Mouse (Mus musculus): ENCODE measurements around the gene Pgm1.

DNA sequence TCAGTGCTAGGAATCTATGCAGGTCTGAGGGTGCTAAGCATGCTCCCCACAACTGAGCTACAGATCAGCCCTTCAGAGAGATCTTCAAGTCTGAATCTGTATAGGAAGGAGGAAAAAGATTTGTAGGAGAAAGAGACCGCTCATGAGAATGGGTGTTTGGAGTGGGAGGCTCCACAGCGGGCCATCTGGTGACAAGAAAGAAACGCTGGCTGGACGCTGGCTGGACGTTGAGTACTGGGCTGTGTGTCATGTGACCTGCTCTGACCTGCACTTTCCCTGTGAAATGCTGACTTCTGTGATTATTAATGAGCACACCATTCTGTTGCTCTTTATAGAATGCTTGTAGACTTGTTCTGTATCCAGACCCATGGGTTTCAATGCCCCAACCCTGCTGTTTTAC is 40.1 kb downstream of the Pgm1 start:
- no peak for TF ChIP-seq EP300 (IDR thresholded peaks at IDR 0.05; ENCODE audit: low read depth in 1 of 2, low read length in 2 of 2)
- no peak for TF ChIP-seq MAX (IDR thresholded peaks at IDR 0.05; ENCODE audit: low read length)
- no peak for TF ChIP-seq POLR2A (IDR thresholded peaks at IDR 0.05; ENCODE audit: control insufficient read depth in 1 of 2, insufficient read depth in 1 of 2, low read depth in 1 of 2, low read length in 2 of 2, poor library complexity in 1 of 2)
- no peak for TF ChIP-seq TCF12 (IDR thresholded peaks at IDR 0.05; ENCODE audit: low read depth, low read length)
- TF ChIP-seq ZMIZ1 (IDR thresholded peaks at IDR 0.05; ENCODE audit: low read depth, low read length): no peak
- TF ChIP-seq CTCF (IDR thresholded peaks at IDR 0.05 in 2 of 3, conservative IDR thresholded peaks at IDR 0.05 in 1 of 3; ENCODE audit: control insufficient read depth in 1 of 3, insufficient read depth in 1 of 3, low read depth in 2 of 3, low read length in 3 of 3, poor library complexity in 1 of 3, severe bottlenecking in 1 of 3): no peak
- TF ChIP-seq BHLHE40 (IDR thresholded peaks at IDR 0.05; ENCODE audit: borderline replicate concordance, low read depth, low read length): no peak
- TF ChIP-seq E2F4 (IDR thresholded peaks at IDR 0.05; ENCODE audit: borderline replicate concordance, low read depth, low read length): no peak
- TF ChIP-seq CHD2 (IDR thresholded peaks at IDR 0.05; ENCODE audit: low read length): no peak
- no peak for TF ChIP-seq POLR2AphosphoS2 (IDR thresholded peaks at IDR 0.05; ENCODE audit: low read length)
